Mouse (Mus musculus) adrenal gland, postnatal 36 days (tissue): ENCODE data around the gene Chrd. TPM values are rescaled to one million over a fixed set of nuclear protein-coding genes. Genes with fewer than 3 reads are reported as not detected.
A peak's percentile ranks its signal among the peaks of the same experiment; 100 is the strongest.

Experiments used
- DNase-seq, 2 experiments: peaks; one replicate each; pipeline ENCODE4 v3.0.0; 2021; ENCODE audit warnings: mixed read lengths in 1 of 2
- total RNA-seq, 2 experiments: library from RNA; stranded (reverse); gene quantifications; 2 replicates each; pipeline ENCODE4 v1.2.3; 2021

The Chrd gene
- total RNA-seq, 2 experiments from 2014 or later = 10.4 to 10.6 TPM

DNA sequence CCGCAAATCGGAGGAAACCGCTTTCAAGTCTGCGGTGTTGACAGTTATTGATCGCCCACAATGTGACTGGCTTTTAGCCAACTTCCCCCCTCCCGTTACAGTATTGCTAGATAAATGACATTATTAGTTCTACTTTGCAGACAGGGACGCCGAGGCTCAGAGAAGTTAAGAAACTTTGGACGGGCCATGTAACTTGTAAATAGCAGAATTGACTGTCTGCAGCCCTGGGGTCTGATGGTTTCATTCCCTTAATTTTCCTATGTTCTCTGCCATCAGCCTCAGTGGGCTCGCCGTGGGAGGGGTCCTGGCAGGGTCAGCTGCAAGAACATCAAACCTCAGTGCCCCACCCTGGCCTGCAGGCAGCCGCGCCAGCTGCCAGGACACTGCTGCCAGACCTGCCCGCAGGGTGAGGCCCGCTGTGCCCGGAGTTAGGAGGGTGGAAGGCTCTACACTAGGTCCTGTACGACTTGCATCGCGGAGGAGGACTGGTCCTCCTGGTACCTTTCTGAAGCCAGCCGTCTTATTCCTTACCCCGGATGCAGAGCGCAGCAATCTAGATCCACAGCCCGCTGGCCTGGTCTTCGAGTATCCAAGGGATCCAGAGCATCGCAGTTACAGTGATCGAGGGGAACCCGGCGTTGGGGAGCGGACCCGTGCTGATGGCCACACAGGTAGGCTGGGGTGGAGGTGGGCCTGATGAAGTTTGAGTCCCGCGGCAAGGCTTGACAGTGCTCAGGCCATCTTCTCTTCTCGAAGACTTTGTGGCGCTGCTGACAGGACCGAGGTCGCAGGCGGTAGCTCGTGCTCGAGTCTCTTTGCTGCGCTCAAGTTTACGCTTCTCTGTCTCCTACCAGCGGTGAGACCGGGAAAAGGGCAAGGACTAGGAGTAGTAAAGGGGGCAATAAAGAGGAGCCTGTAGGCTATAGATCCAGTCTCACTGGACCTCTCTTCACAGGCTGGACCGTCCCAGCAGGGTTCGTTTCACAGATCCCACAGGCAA lies 1.1 kb downstream of the Chrd start, which contains the start of gene Thpo:
Gene Thpo, minus strand, starts transcription at position 781 of the 1,000 bp plus-strand sequence.
- no peak for DNase-seq

DNA sequence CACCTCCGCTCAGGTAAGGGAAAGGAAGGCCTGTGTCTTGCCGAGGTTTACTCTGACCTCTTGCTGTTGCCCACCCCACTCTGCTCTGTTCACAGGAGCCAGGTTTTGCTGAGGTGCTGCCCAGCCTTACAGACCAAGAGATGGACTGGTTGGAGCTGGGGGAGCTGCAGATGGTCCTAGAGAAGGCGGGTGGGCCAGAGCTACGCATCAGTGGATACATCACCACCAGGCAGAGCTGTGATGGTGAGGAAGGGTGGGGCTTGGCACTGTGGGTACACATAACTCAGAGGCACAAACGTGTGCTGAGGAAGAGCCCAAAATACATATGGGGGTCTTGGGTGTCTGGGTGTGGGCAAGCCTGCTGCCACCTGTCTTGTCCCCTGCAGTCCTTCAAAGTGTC lies 2.7 kb downstream of the Chrd start:
- no peak for DNase-seq

DNA sequence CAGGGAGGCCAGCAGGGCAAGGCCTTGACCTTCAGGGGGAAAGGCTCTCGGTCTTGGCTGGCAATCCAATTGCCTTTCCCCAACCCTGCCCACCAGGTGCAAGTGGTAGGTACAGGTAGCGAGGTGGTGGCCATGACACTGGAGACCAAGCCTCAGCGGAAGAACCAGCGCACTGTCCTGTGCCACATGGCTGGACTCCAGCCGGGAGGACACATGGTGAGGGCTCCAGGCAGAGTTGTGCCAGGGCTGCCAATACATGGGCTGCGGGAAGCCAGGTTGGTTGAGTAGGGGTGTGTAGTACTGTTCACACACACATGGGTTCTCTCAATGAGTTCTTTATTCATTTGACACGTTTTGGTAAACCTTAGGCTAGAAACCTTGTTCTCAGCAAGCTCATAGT lies 3.2 kb downstream of the Chrd start:
- DNase-seq = no peak

DNA sequence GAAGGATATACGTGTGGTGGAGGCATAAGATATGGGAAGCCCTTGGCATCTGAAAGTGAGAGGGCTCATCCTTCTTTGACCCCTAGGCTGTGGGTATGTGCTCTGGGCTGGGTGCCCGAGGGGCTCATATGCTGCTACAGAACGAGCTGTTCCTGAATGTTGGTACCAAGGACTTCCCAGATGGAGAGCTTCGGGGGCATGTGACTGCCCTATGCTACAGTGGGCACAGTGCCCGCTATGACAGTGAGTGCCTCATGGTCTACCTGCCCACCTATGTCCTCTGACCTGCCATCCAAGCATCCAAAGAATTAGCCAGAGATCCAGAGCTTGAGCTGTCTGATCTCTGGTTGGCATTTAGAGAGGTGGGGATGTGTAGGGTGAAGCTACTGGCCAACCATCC lies 3.9 kb downstream of the Chrd start:
- no peak for DNase-seq

DNA sequence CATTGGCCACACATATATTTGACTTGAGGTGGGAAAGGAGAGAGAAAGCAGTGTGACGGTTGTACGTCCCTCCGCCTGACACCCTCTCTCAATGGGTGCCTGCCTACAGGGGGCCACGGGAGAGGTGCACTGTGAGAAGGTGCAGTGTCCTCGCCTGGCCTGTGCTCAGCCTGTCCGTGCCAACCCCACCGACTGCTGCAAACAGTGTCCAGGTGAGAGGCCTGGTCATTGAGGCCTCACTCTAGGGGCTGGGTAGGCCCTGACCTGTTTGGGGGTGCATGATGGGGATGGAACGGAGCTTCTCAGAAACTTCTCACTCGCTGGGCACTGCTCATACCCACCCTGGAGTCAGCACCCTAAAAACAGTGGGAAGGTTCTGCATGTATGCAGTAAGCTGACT lies 6.9 kb downstream of the Chrd start:
- no peak for DNase-seq

DNA sequence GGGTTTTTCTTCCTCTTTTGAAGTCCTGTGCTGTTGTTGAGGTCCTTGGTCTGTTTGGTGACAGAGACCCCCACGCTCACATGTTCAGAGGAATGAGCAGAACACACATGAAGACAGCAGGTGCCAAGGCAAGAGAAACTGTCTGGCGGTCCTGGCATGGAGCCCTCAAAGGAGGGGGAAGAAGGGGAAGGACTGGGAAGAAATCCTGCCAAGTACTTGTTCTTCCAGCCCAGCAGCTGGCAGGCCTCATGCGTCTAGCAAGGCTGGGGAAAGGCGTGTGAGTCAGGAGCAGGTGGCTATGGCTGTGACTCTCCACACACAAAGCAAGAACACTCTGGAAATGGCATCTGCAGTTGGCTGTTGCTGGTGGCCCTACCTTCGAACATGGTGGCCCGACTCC lies 13.7 kb downstream of the Chrd start:
- peak; percentile 75 to 80 for DNase-seq

DNA sequence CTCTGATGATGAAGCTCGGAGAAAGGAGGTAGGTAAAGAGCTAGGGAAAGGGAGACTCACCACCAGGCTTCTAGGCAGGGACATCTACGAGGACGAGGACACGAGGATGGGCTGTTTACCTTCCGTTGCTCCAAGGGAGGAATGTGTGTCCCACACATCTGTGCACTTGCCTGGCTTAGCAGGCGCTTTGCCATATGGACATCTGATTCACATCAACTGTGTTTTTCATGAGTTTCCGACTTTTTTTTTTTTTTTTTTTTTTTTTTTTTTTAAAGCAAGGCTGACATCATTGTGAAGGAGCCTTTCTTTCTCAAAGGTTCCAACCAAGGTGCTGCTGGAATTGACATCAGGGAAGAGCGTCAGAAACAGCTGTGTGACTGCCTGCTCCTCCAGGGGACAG lies 17.6 kb downstream of the Chrd start:
- DNase-seq = no peak

DNA sequence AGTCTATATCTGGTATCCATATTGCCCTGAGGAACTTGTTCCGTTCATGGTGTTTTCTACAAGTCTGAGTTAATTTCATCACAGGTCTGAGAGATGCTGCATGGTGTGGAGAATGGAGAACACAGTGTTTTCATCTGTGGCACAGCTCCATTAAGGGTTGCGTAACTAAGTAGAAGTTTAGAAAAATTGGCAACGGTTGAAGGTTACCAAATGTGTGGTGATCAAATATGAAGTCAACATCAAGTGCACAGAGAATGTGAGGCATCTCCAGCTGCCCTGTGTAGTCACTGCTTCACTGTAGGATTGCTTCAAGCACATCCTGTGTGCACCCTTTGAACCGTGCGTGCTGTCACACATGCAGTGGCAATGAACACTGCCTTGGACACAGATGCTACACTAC lies 23.1 kb downstream of the Chrd start:
- DNase-seq = peak; percentile 47 to 61

DNA sequence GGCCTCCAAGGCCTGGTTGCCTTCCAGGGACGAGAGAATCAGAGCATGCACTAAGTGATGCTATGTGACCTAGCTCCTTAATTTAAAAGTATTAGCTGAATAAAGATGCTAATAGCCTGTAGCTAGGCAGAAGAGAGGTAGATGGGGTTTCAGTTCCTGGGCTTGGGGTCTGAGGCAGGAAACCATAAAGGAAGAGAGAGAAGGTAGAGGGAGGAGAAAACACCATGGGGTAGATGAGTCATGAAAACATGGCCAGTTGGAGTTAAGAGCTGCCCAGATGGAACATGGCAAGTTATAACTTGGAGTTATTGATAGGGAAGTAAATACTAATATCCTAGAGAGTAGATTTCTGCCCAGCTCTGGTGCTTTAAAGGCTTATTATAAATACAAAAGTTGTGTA lies 24.5 kb downstream of the Chrd start:
- DNase-seq = no peak

DNA sequence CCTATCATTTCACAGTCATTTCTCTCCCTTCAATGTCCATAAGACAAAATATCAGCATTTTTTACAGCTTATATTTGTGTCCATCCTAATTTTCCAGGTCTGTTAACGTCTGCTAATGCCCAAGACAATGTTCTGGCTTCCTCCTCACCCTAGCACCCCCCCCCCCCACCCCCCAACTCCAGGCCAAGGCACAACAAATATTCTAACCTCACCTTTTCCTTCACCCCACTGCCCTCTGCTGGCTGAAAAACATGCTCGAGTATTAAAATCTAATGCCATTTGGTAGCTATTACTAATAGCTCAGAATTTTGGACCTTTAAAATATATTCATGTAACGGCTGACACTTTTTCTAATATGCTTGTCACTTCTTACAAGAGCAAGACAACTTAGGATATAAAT lies 28.8 kb downstream of the Chrd start:
- peak; percentile 65 to 76 for DNase-seq

DNA sequence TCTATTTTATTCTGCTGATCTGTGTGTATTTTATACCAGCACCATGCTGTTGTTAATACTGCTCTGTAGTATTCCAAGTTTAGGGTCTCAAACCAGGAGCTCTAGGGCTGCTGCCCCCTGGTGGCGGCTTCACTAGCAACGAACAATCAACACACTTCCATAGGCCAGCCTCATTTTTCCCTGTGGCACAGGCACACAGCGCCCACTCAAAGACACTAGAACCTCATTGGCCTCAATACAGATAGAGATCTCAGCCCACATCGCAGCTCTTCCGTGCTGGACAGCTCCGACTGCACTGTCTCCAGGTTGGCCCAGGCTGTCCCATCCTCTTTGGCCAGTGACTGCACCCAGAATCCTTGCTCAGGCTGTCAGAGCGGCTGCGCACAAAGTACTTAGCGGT lies 32.3 kb downstream of the Chrd start:
- DNase-seq = peak; percentile 58 to 79

DNA sequence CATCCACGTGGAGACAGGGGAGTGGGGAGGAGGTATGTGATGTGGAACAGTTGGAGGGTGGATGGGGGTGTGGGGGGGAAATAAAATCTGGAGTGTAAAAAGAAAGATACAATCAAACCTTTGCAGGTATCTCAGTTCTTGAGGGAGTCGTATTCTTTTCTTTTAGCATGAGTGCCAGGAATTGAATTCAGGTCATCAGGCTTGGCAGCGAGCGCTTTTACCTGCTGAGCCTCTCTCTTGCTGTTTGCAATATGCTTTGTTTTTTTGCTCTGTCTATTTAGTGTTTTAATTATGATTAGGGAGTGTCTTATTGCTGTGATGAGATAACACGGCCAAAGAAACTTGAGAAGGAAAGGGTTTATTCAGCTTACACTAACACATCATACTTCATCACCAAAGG lies 42.1 kb downstream of the Chrd start:
- DNase-seq = no peak

DNA sequence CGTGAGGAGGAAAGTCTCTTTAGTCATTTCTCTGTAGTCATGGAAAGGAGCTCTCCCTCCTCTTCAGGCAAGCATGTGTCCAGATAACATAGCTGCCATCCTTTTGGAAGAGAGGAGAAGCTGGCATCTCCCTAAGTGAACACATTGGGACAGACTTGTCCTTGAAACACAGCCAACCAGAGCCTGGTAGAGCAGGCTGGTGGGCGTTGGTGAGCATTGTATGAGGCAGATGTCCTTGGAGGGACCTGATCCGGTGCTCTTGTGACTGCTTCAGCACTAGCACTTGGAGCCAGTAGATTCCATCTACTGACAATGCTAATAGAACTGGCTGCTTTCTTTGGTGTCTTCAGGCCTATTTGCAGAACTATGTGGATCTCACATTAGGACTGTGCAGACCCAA lies 46.9 kb downstream of the Chrd start:
- peak; percentile 48 to 66 for DNase-seq

DNA sequence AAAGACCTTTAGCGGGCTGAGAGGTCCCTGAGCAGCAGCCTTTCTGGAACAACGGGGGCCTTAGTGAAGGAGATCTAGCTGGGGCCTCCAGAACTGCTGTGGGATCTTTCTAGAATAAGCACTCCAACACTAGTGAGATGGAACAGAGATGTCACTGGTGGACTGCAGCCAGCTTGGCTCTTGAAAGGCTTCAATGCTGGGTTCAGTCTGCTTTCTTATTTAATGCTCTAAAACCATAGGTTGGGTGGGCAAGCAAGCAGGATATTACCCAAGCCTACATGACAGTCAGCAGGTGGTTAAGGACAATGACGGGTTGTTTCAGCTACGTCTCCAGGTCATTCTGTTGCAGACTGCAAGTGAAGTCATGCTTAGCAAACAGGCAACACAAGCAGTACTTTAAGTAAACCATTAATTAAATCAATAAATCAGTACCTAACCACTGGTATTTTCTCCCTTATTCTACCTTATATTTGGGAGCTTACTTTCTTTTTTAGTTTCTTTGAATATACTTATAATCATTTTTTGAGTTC lies 48.2 kb downstream of the Chrd start:
- no peak for DNase-seq

DNA sequence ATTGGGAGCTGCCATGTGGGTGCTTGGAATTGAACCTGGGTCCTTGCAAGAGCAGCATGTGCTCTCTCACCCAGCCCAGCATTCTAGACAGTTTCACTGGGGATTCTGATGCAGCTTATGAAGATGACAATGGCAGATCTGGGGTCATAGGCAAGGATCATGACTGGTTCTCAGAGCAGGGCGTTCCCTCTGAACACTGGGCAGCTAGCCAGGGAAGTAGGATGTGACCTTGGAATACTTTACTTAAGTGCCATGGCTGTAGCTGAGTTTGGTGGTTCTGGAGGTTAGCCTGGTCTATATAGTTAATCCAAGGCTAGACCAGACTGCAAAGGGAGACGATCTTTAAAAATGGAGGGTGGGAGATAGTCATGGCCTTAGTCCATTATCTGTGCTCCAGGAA lies 51.0 kb downstream of the Chrd start:
- DNase-seq = no peak

DNA sequence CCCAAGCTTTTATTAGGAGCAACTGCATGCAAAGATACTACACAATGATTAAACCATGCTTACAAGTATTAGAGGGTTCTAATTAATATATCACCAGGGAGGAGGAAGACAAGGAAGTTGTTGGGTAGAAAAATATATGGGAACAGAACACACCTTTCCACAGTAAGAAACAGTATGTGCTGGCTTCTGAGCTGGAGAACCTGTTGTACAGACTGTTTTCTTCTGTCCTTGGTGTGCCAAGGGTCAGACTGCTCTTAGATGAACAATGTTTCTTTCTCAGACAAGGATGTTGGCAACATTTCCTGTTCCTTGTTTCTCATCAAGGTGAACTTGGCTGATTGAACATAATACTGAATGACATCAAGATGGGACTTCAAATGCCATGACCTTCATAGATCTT lies 51.8 kb downstream of the Chrd start:
- DNase-seq = no peak

DNA sequence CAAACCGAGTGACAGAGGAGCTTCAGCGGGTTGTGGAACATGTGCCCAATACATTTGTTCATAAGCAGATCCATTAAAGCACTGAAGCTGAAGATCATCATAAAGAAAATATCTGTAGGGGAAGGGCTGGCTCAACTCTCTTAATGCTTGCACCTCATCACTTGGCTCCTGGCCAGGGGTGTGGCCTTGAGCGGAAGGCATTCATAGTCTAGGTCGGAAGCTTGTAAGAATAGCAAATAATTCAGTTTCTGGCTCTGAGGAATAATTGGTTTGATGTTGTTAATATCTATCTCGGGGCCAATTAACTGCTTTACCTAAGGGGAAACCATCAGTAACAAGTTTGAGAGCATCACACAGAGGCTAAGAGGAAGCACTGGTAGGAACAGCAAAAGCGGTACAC lies 53.6 kb downstream of the Chrd start:
- DNase-seq = peak; percentile 54 to 66

DNA sequence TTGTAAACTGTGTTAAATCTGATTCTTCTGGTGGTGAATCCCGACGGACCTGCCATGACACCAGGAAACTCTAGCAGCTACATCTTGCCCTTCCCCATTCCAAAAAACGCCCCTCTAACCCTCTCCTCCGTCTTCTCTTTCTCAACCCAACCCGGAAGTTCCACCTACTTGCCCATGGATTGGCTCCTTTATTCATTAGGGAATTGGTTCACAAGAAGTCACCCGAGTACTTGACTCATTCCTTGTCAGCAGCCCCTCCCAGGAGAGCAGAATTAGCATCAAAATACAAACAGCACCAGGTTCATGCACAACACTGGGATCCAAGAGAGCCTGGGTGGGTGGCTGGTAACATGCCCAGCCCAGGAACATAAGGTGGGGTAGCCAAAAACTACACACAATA lies 58.9 kb downstream of the Chrd start:
- DNase-seq = no peak

Other genes starting within 250 kb of the Chrd start
- gene Eif2b5, start 234.3 kb upstream of the Chrd start, total RNA-seq = 10 to 100 TPM; 62.4 to 62.6 TPM
- 10 to 100 TPM; 40.7 to 45.2 TPM for gene Dvl3, start 216.1 kb upstream of the Chrd start, total RNA-seq
- gene Ap2m1, start 197.6 kb upstream of the Chrd start, total RNA-seq = 100 to 1,000 TPM; 279 to 383 TPM
- 10 to 100 TPM; 86.0 to 95.3 TPM for gene Abcf3, start 184.6 kb upstream of the Chrd start, total RNA-seq
- gene Vwa5b2, start 143.7 kb upstream of the Chrd start, total RNA-seq = 1 to 10 TPM; 1.4 to 1.6 TPM
- 1 to 10 TPM; 9.5 to 10.0 TPM for gene Eef1akmt4, start 121.5 kb upstream of the Chrd start, total RNA-seq
- gene Gm49333, start 121.5 kb upstream of the Chrd start, total RNA-seq = under 1 TPM in 1 of 2 experiments, not detected in 1; 0.26 TPM
- gene Alg3, start 121.4 kb upstream of the Chrd start, total RNA-seq = 10 to 100 TPM; 26.9 to 29.8 TPM
- gene Camk2n2, start 111.8 kb upstream of the Chrd start, total RNA-seq = 100 to 1,000 TPM in 1 of 2 experiments, 10 to 100 TPM in 1; 25.3 to 128 TPM
- 10 to 100 TPM in 1 of 2 experiments, 1 to 10 TPM in 1; 8.9 to 17.5 TPM for gene Ece2, start 103.3 kb upstream of the Chrd start, total RNA-seq
- 100 to 1,000 TPM; 288 to 322 TPM for gene Psmd2, start 81.5 kb upstream of the Chrd start, total RNA-seq
- 100 to 1,000 TPM; 352 to 397 TPM for gene Eif4g1, start 64.8 kb upstream of the Chrd start, total RNA-seq
- gene Fam131a, start 39.9 kb upstream of the Chrd start, total RNA-seq = 10 to 100 TPM; 13.5 to 15.0 TPM
- gene Polr2h, start 15.5 kb upstream of the Chrd start, total RNA-seq = 10 to 100 TPM; 37.0 to 56.4 TPM
- 10 to 100 TPM; 19.3 to 66.2 TPM for gene Clcn2, start 15.4 kb upstream of the Chrd start, total RNA-seq
- gene Thpo, start 1.4 kb downstream of the Chrd start, total RNA-seq = 1 to 10 TPM; 1.3 to 1.5 TPM